Mouse (Mus musculus) kidney, postnatal 36 days (tissue): ENCODE measurements around the gene Epsti1.
A peak's percentile ranks its signal among the peaks of the same experiment; 100 is the strongest.

Source experiments
- DNase-seq, 2 experiments: peaks; one replicate each; pipeline ENCODE4 v3.0.0; 2021 to 2022; ENCODE audit warnings: mixed read lengths in 2 of 2

Epsti1 gene

GRCm38 (mm10) chr14:77923076-77923865 lies 19.2 kb downstream of the Epsti1 start:
- DNase-seq, result no peak

DNA sequence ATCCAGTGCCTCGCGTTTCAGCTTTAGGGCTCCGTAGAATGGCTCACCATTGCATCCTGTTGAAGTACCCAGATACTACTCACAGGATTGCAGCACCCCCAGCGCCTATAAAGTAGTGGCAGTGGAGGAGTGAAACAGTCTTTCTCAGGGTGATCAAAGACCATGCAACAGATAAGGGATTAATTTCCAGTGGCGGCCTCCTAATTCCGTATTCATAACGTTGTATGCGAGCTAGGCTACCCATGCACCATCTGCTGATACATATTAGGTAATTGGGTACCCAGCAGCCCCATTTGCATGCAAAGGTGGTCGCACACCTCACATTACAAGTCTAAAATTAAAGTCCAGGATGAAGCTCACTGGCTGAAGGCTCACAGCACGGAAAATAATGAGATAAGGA lies 21.4 kb downstream of the Epsti1 start:
- no peak for DNase-seq

- DNase-seq, result peak in 1 of 2 experiments; percentile 63
Measured at GRCm38 (mm10) chr14:77926718-77927117, 22.7 kb downstream of the Epsti1 start.

GRCm38 (mm10) chr14:77928021-77928420 lies 24.0 kb downstream of the Epsti1 start:
- peak; percentile 81 to 90 for DNase-seq

- no peak for DNase-seq
Measured at GRCm38 (mm10) chr14:77928653-77929052, 24.6 kb downstream of the Epsti1 start.

DNA sequence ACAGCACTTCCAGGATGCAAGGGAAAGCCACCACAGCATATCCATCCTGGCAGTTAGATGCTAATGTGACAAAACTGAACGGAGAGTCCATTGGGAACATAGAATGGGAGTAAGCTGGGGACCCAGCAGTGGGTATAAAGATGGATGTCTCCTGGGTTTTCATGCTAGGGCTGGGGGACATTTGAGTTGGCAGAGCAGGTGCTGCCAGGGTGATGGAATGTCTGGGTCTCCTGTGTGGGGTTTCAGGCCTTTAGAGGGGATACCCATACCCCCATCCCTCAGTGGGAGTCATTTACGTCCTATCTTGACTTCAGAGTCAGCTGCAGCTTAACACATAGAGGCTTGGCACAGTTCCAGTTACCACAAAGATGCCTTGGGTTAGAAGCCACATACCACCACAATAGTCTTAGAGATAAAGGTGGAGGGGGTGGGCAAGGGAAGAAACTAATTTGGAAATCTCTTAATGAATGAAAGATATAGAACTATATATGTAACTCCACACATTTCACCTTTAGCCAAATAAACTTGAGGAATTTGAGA lies 25.2 kb downstream of the Epsti1 start:
- DNase-seq, result no peak

- no peak for DNase-seq
Measured at GRCm38 (mm10) chr14:77932150-77933047, 28.4 kb downstream of the Epsti1 start.

DNA sequence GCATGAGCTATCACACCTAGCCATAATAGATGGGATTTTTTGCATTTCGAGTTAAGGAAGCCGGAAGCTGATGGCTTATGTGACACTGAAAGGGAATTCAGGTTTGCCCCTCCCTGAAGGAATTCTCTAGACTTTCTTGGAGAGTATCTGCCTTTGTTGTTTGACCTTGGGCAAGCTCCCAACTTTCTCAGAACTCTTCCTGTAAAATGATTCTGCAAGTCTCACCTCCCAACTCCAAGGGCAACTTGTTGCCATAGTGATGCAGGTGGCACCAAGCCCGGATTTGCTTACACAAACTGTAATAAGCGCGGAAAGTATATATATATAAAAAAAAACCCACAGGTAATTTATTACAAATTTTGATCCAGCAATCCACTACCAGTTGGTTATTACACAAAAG lies 29.2 kb downstream of the Epsti1 start:
- peak; percentile 76 to 77 for DNase-seq

DNA sequence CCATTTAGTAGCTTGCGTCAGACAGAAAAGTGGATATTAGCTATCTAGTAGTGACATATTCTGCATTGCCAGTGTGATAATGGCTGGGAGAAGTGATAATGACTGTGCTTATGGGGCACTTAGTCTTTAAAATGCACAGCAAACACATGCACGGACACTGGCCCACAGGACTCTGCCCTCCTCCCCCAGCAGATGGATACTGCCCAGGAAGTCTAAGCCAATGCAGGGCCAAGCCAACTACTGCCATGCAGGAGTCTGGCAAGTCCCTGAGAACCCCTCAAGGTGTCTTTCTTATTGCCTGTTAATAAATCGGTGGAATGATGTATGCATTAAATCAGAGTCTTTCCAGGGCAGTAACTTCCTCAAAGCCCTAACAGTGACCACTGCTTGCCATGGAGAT lies 30.4 kb downstream of the Epsti1 start:
- no peak for DNase-seq

DNA sequence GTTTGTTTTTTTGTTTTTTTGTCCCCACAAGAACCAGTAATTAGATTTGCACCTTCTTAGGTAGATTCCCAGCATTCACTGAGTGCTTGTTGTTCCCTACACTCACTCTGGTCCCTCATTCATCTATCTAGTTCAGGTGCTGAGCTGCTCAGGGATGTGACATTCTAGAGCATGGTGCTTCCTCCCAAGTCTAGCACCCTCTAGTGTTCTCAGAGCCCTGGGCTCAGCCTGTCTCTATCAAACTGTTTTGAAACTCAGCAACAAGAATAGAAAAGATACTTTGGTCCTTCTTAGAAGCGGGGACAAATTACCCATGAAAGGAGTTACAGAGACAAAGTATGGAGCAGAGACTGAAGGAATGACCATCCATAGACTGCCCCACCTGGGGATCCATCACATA lies 37.1 kb downstream of the Epsti1 start:
- peak in 1 of 2 experiments; percentile 18 for DNase-seq

DNA sequence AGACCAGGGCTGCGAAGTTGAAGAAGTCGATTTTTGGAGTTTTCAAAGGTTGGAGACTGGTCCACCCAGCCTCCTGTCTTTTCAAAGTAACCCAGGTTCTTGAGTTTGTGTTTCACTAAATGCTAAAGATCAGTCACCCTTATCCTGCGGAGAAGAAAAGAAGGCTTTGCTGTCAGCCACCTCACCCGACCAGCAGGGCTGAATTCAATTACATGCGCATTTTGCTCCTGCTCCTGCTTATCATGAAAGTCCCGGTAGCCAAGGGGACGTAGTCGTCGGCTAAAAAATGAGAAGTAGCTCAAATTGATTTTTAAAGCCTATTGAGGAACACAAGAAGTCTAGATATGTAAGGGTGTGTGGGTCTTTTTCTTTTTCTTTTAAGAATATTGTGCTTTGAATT lies 38.2 kb downstream of the Epsti1 start:
- DNase-seq, result no peak

- no peak for DNase-seq
Measured at GRCm38 (mm10) chr14:77942793-77943558, 38.9 kb downstream of the Epsti1 start.

- no peak for DNase-seq
Measured at GRCm38 (mm10) chr14:77961741-77962140, 57.7 kb downstream of the Epsti1 start.

DNA sequence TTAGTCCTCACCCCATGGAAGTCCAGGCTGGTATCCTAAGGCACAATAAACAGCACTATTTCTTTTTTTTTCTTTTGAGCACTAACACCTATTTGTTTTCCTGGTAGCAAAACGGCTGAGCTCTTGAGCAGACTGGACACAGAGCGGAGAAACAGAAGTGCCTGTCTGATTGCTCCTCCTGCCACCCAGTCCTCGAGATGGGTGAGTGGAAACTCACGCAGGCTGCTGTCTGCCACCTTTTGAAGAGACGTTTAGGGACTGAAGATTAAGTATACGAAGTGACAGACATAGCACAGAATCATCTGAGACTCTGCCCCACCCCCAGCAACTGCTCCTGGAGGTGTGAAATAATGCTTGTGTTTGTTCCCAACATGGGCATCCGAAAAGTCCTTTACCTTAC lies 59.5 kb downstream of the Epsti1 start:
- no peak for DNase-seq

GRCm38 (mm10) chr14:77971355-77971754 lies 67.3 kb downstream of the Epsti1 start:
- no peak for DNase-seq

DNA sequence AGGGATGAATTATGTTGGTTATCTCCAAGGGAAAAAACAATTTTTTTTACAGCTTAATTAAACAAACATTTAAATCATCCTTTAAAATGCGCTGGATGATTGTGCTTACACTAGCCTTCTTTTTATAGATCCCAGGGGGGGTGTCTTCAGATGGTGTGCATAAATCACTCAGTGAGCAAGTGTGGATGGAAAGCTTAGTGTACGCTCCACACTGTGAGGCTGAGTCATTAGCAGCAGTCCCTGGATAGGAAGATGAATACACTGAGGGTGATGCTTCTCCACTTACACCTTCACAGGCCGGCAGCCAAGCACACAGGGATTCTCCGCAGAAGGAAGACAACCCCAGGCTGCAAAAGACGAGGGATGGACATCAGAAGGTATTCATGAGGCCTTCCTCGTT lies 70.2 kb downstream of the Epsti1 start:
- no peak for DNase-seq

- DNase-seq, result no peak
Measured at GRCm38 (mm10) chr14:77975702-77976101, 71.7 kb downstream of the Epsti1 start.

GRCm38 (mm10) chr14:77981516-77981915 lies 77.5 kb downstream of the Epsti1 start:
- no peak for DNase-seq

GRCm38 (mm10) chr14:77997731-77998130 lies 93.7 kb downstream of the Epsti1 start:
- no peak for DNase-seq

DNA sequence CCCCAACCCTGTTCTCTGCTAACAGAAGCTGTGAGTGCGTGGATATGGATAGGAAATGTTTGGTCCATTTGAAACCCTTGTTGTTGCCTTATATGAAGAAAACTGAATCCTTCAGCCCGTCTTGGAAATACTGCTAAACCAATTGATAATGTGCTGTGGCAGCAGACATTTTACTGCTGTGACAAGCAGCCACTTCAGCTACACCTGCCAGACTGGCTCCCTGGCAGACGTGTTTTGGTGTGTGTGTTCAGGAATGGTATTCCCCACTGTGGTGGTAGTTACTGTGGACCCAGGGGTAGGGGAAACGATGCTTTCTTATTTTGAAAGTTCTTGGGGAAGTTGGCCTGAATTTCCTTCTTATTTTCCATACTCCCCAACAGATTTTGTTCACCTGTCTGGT lies 100.4 kb downstream of the Epsti1 start:
- no peak for DNase-seq

DNA sequence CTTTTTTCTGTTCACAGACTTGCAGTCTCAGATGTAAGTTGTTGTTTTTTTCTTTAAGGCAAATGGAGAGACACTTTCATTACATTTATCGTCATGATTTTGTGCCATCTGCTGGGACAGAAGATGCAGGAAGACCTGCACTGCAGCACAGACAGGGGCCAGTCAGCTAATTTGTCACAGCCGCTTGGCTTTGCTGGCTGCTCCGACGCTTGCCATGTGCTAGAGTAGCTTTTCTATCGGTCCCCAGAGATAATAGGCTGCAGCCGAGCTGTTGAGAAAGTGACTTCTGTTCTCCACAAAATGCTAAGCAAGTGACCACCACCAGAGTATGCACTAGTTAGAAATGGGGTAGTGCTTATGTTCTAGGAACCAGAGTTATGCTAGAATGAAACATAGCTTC lies 104.0 kb downstream of the Epsti1 start:
- no peak for DNase-seq

- DNase-seq, result no peak
Measured at GRCm38 (mm10) chr14:78011808-78012207, 107.8 kb downstream of the Epsti1 start.
